Mouse (Mus musculus) lung, adult 2 months (tissue): ENCODE measurements at regions not wholly inside any gene's neighbourhood (a gene's known extent, or its start where the extent isn't known, plus 50 kb on each side); places are given as distances from the start of the nearest gene placed in this dataset.

ENCODE experiments used
- CTCF ChIP-seq: fragments of 200-500 bp; IDR thresholded peaks from 2 replicates; pipeline ENCODE4 v1.5.1; 2011; ENCODE audit warnings: mild to moderate bottlenecking, low read length, control low read depth; ENCODE audit not compliant: insufficient read depth
- POLR2A ChIP-seq: fragments of 200-500 bp; IDR thresholded peaks from 2 replicates; pipeline ENCODE4 v1.6.1; 2011; ENCODE audit warnings: low read depth, mild to moderate bottlenecking, control low read depth, low read length, borderline replicate concordance; ENCODE audit errors: extremely low read depth

DNA sequence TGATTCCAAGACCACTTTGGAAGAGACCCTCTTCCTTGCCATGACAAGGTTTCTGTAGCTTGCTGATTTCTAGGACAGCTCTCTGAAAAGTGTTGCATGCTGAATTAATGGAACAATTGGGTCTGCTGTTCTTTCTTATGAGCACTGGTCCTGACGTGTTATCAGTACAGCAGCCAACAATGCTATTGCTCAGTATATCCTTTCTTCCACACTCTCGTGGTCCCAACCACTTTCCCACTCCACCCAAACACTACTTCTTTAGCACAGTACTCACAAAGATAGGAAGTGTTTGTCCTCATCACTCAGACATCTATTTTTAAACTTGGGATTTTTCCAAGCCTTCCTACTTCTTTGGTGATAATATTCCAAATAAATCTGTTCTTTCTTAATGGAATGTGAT lies 233.2 kb upstream of the Klf6 start:
- TF ChIP-seq POLR2A (no peak), CTCF (no peak)
